Mouse (Mus musculus): ENCODE results near the gene Tanc1. TPM values are rescaled to one million over a fixed set of nuclear protein-coding genes. Genes with fewer than 3 reads are reported as not detected.

Tanc1 gene
- polyA plus RNA-seq, 1 experiment from 2014 or later: 24.8 TPM

DNA sequence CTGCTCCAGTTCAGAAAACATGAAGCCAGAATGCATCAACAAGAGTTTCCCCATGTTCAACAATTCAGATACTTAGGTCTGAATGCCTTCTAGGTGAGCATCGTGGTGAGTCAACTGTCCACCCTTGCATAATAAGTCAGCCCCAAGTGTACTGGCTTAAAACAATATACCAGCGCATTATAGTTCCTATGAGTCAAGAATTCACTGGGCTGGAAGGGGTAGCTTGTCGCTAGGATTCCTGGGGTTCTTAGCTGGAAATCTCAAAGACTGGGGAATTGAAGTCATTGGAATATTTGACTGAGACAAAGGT, 23.8 kb upstream of the Tanc1 start:
- Histone ChIP-seq H3K4me2 (ENCODE audit: low read length) (no peak overlapping the region), H3K4me3 (ENCODE audit: low read depth, low read length) (no peak overlapping the region), H3K9me3 (ENCODE audit: control insufficient read depth, low read length) (no peaks in the 10 kb centered on the region), H3K9ac (ENCODE audit: low read length) (no peak overlapping the region), H3K4me1 (replicated peaks; ENCODE audit: control insufficient read depth, insufficient read depth, low read length) (no peaks in the 10 kb centered on the region), H3K27ac (ENCODE audit: low read depth) (no peak overlapping the region), H3K36me3 (ENCODE audit: control insufficient read depth, insufficient read depth, low read length) (no peaks in the 10 kb centered on the region), H3K27me3 (replicated peaks; ENCODE audit: control insufficient read depth, insufficient read depth, low read length) (no peaks in the 10 kb centered on the region)
- 86% methylated on average over 3 of the region's 3 CpGs for WGBS
- DNase-seq (ENCODE audit: low spot score) (no peak), ATAC-seq (replicated peaks; ENCODE audit: low FRiP score, low TSS enrichment, low read depth) (no peak)

DNA sequence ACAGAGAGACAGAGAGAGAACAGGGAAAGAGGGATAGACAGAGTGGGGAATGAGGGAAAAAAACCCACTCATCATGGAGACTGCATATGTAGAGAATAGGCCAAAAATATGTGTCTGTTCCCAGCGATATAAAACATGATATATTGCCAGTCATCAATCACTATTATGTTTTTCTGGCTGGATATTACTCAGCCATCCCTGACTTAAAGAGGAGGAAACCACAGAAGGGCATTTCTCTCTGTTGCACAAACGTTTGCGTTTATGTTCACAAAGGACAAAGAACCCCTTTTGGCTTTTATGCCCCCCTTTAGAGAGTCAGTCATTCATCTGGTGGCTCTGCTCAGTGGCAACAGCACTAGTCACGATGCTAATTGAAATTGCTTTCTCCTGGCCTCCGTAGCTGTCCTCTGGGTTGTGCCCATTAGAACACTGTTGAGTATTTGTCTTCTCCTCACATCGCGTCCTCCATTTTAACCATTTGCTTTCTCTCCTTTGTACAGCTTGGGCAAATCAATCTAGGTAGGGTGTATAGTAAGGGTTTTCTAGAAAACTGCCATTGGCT, 18.4 kb upstream of the Tanc1 start:
- Histone ChIP-seq H3K27ac (ENCODE audit: low read depth) (no peak overlapping the region), H3K4me2 (ENCODE audit: low read length) (no peak overlapping the region), H3K9ac (ENCODE audit: low read length) (no peak overlapping the region), H3K4me3 (ENCODE audit: low read depth, low read length) (no peak overlapping the region), H3K27me3 (replicated peaks; ENCODE audit: control insufficient read depth, insufficient read depth, low read length) (no peaks in the 10 kb centered on the region), H3K36me3 (ENCODE audit: control insufficient read depth, insufficient read depth, low read length) (no peaks in the 10 kb centered on the region), H3K4me1 (replicated peaks; ENCODE audit: control insufficient read depth, insufficient read depth, low read length) (no peaks in the 10 kb centered on the region), H3K9me3 (ENCODE audit: control insufficient read depth, low read length) (no peaks in the 10 kb centered on the region)
- ATAC-seq (replicated peaks; ENCODE audit: low FRiP score, low TSS enrichment, low read depth) (no peak), DNase-seq (ENCODE audit: low spot score) (no peak)
- WGBS: 37% methylated on average over 7 of the region's 7 CpGs

DNA sequence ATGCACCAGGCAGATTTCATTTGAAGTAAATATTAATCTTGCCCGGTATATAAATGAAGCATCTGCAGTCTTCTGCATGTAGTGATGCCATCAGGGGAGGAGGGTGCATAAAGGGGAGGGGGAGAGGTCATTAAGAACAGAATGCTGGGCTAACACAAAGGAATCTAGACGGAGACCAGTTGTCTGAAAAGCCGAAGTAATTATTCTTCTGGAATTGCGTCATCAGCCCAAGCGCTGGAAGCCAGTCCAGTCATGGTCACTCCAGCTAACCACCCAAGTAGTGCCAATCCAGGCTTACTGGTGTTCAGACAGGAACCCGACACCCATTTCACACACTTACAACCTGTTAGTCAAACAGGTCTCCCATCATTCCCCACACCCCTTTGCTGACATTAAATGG, 17.7 kb upstream of the Tanc1 start:
- no peaks in the 10 kb centered on the region for H3K9me3 ChIP-seq (ENCODE audit: control insufficient read depth, low read length)
- WGBS: 49% methylated on average over 6 of the region's 6 CpGs
- no peak overlapping the region for H3K27ac ChIP-seq (ENCODE audit: low read depth)
- H3K4me1 ChIP-seq (replicated peaks; ENCODE audit: control insufficient read depth, insufficient read depth, low read length): no peaks in the 10 kb centered on the region
- no peak overlapping the region for H3K4me3 ChIP-seq (ENCODE audit: low read depth, low read length)
- ATAC-seq (replicated peaks; ENCODE audit: low FRiP score, low TSS enrichment, low read depth): no peak
- H3K9ac ChIP-seq (ENCODE audit: low read length): no peak overlapping the region
- H3K36me3 ChIP-seq (ENCODE audit: control insufficient read depth, insufficient read depth, low read length): no peaks in the 10 kb centered on the region
- no peaks in the 10 kb centered on the region for H3K27me3 ChIP-seq (replicated peaks; ENCODE audit: control insufficient read depth, insufficient read depth, low read length)
- no peak overlapping the region for H3K4me2 ChIP-seq (ENCODE audit: low read length)
- no peak for DNase-seq (ENCODE audit: low spot score)

DNA sequence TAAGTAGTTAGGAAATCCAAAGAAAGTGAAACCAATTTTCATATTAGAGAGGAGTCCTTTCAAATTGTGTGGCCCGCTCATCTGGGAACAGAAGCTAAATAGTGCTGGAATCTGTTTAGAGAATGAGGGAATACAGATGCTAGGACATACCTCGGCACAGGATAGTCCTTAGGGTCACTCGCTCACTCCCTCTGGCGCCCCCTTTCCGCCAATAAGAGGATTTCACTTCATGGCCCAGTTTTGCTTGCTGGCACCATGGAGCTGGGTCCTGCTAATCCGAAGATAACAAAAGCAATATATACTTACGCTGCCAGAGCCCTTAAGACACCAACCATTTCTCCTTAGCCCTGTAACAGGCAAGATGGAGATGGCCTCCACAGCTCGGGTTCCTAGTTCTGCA, 15.3 kb upstream of the Tanc1 start:
- Histone ChIP-seq H3K27ac (ENCODE audit: low read depth) (no peak overlapping the region), H3K36me3 (ENCODE audit: control insufficient read depth, insufficient read depth, low read length) (no peaks in the 10 kb centered on the region), H3K4me1 (replicated peaks; ENCODE audit: control insufficient read depth, insufficient read depth, low read length) (peaks cover 13% of the 10 kb centered on the region), H3K27me3 (replicated peaks; ENCODE audit: control insufficient read depth, insufficient read depth, low read length) (no peaks in the 10 kb centered on the region), H3K4me2 (ENCODE audit: low read length) (no peak overlapping the region), H3K9ac (ENCODE audit: low read length) (no peak overlapping the region), H3K9me3 (ENCODE audit: control insufficient read depth, low read length) (no peaks in the 10 kb centered on the region), H3K4me3 (ENCODE audit: low read depth, low read length) (no peak overlapping the region)
- 73% methylated on average over 8 of the region's 8 CpGs for WGBS
- no peak for DNase-seq (ENCODE audit: low spot score)
- no peak for ATAC-seq (replicated peaks; ENCODE audit: low FRiP score, low TSS enrichment, low read depth)

DNA sequence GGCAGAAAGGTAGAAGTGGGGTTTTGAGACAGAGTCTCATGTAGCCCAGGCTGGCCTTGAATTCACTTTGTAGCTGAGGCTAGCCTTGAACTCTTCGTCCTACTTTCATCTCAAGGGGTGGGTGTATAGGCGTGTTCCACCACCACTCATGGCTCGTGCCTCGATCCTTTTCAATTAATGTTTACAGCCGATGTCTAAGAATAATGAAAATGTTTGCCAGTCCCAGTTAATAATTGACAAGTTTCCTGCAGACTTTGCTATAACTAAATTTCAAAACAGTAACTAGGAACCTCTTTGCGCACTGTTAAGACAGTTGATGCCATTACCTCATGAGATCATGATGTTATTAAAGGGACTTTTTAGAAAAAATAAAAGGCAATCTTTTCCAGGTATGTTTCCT, 13.6 kb upstream of the Tanc1 start:
- Histone ChIP-seq H3K27me3 (replicated peaks; ENCODE audit: control insufficient read depth, insufficient read depth, low read length) (no peaks in the 10 kb centered on the region), H3K4me2 (ENCODE audit: low read length) (no peak overlapping the region), H3K4me1 (replicated peaks; ENCODE audit: control insufficient read depth, insufficient read depth, low read length) (peaks cover 13% of the 10 kb centered on the region), H3K9ac (ENCODE audit: low read length) (no peak overlapping the region), H3K9me3 (ENCODE audit: control insufficient read depth, low read length) (no peaks in the 10 kb centered on the region), H3K4me3 (ENCODE audit: low read depth, low read length) (no peak overlapping the region), H3K36me3 (ENCODE audit: control insufficient read depth, insufficient read depth, low read length) (no peaks in the 10 kb centered on the region), H3K27ac (ENCODE audit: low read depth) (no peak overlapping the region)
- DNase-seq (ENCODE audit: low spot score) (no peak), ATAC-seq (replicated peaks; ENCODE audit: low FRiP score, low TSS enrichment, low read depth) (no peak)
- 71% methylated on average over 6 of the region's 6 CpGs for WGBS

DNA sequence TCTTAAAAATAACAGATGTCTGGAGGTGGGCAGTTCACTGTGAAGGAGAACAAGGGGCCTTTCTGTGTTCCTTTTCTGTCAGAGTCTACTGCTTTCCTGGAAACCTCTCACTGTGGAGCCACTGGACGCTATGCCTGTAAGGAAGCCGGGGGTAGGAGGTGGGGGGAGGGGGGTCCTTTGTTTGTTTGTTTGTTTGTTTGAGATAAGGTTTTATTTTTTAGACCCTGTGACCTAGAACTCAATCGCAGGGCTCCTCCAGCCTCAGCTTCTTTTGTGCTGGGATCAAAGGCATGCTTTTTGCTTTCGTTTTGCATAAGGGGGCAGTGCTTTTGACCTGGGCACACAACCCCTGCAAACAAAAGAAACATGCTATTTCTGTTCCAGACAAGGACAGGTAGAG, 12.9 kb upstream of the Tanc1 start:
- Histone ChIP-seq H3K9me3 (ENCODE audit: control insufficient read depth, low read length) (no peaks in the 10 kb centered on the region), H3K27me3 (replicated peaks; ENCODE audit: control insufficient read depth, insufficient read depth, low read length) (no peaks in the 10 kb centered on the region), H3K9ac (ENCODE audit: low read length) (no peak overlapping the region), H3K4me3 (ENCODE audit: low read depth, low read length) (no peak overlapping the region), H3K4me1 (replicated peaks; ENCODE audit: control insufficient read depth, insufficient read depth, low read length) (peaks cover 13% of the 10 kb centered on the region), H3K4me2 (ENCODE audit: low read length) (no peak overlapping the region), H3K27ac (ENCODE audit: low read depth) (no peak overlapping the region), H3K36me3 (ENCODE audit: control insufficient read depth, insufficient read depth, low read length) (no peaks in the 10 kb centered on the region)
- DNase-seq (ENCODE audit: low spot score) (no peak), ATAC-seq (replicated peaks; ENCODE audit: low FRiP score, low TSS enrichment, low read depth) (no peak)
- WGBS: 30% methylated on average over 4 of the region's 4 CpGs

DNA sequence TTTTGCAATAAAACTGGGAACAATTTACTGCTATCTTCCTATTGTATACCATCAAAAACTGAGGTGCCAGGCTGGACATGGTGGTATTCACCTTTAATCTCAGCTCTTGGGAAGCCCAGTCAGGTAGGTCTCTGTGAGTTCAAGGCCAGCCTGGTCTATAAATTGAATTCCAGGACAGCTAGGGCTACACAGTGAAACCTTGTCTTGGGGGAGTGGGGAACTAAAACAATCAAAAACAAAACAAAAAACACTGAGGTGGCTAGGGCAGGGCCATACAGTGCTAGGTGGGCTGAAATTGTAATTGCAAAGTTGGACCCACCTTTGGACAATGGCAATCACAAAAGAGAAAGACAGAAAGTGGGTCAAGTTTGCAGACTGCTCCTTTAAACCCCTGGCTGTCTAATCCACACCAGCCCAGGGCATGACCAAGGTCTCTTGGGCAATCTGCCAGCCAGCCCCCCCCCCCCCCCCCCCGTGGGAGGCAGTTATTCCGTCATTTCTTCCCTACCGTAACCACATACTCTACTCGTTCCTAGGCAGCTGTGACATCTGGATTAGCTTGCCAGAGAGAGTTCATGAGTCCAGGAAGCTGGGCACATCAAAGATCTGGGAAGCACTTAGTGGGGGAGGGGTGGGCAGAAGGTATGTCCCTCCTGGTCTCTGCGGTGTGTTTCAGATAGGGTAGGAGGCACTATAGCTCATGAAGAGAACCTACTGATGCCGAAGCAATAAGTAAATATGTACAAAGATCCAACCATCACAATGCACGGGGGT, 12.3 kb upstream of the Tanc1 start:
- H3K27me3 ChIP-seq (replicated peaks; ENCODE audit: control insufficient read depth, insufficient read depth, low read length): no peaks in the 10 kb centered on the region
- no peak overlapping the region for H3K4me3 ChIP-seq (ENCODE audit: low read depth, low read length)
- H3K9ac ChIP-seq (ENCODE audit: low read length): peak overlapping the region; percentile 13; the same call in 1 of the 2 replicates
- peaks cover 13% of the 10 kb centered on the region for H3K4me1 ChIP-seq (replicated peaks; ENCODE audit: control insufficient read depth, insufficient read depth, low read length)
- no peaks in the 10 kb centered on the region for H3K36me3 ChIP-seq (ENCODE audit: control insufficient read depth, insufficient read depth, low read length)
- DNase-seq (ENCODE audit: low spot score): peak; percentile 74
- peak overlapping the region; percentile 18; the same call in 1 of the 2 replicates for H3K4me2 ChIP-seq (ENCODE audit: low read length)
- 5% methylated on average over 7 of the region's 7 CpGs for WGBS
- H3K9me3 ChIP-seq (ENCODE audit: control insufficient read depth, low read length): no peaks in the 10 kb centered on the region
- H3K27ac ChIP-seq (ENCODE audit: low read depth): peak overlapping the region; percentile 18; the same call in 1 of the 2 replicates
- ATAC-seq (replicated peaks; ENCODE audit: low FRiP score, low TSS enrichment, low read depth): peak; percentile 78

DNA sequence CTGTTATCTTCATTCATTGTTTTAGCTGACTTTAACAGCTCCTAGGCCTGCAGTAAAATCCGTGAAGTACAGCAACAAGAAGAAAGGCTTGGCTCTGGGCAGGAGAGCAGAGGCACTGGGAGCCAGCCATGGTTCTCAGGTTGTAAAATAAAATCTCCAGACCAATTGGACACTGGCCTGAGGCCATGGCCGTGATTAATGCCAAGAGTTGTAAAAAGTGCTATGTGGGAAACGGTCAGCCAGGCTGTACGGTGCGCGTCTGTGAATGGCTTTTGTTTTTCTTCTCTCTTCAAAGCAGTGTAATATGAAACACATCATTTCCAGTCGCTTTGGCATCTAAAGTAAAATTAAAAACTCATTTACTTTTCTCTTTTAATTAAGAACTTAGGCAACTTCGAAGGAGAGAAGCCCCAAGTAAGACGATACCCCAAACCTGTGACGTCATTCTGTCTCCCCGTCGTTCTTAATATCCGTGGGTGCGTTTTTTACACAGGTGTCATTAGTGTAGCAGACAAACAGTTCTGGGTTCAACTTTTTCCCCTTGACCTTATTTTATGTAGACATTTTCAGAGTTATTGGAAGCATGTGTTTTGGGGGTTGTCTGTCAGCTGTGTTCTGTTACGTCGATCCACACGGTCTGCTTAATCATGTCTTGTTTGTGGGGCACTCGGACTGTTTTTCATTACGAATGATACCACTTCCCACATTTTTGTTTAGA, 11.6 kb upstream of the Tanc1 start:
- H3K4me2 ChIP-seq (ENCODE audit: low read length): peak overlapping the region; percentile 18; the same call in 1 of the 2 replicates

More for the DNA sequence above, 11.6 kb upstream of the Tanc1 start:
- Histone ChIP-seq H3K9me3 (ENCODE audit: control insufficient read depth, low read length) (no peaks in the 10 kb centered on the region), H3K27ac (ENCODE audit: low read depth) (peak overlapping the region; percentile 18; the same call in 1 of the 2 replicates), H3K36me3 (ENCODE audit: control insufficient read depth, insufficient read depth, low read length) (no peaks in the 10 kb centered on the region), H3K9ac (ENCODE audit: low read length) (peak overlapping the region; percentile 13; the same call in 1 of the 2 replicates), H3K4me3 (ENCODE audit: low read depth, low read length) (no peak overlapping the region), H3K4me1 (replicated peaks; ENCODE audit: control insufficient read depth, insufficient read depth, low read length) (peaks cover 13% of the 10 kb centered on the region), H3K27me3 (replicated peaks; ENCODE audit: control insufficient read depth, insufficient read depth, low read length) (no peaks in the 10 kb centered on the region)
- ATAC-seq (replicated peaks; ENCODE audit: low FRiP score, low TSS enrichment, low read depth) (peak; percentile 38; the same call in 1 of the 2 replicates), DNase-seq (ENCODE audit: low spot score) (no peak)
- WGBS: 45% methylated on average over 19 of the region's 19 CpGs
